Mouse (Mus musculus) cerebellum, postnatal 4 days (tissue): ENCODE results near the gene Hist1h3g.

Experiments
- DNase-seq, 2 experiments: peaks; one replicate each; pipeline ENCODE4 v3.0.0; 2022; ENCODE audit warnings: low spot score in 2 of 2, mixed read lengths in 1 of 2

The Hist1h3g gene

GRCm38 (mm10) chr13:23576906-23577639 lies 41.9 kb downstream of the Hist1h3g start:
- DNase-seq, result no peak

DNA sequence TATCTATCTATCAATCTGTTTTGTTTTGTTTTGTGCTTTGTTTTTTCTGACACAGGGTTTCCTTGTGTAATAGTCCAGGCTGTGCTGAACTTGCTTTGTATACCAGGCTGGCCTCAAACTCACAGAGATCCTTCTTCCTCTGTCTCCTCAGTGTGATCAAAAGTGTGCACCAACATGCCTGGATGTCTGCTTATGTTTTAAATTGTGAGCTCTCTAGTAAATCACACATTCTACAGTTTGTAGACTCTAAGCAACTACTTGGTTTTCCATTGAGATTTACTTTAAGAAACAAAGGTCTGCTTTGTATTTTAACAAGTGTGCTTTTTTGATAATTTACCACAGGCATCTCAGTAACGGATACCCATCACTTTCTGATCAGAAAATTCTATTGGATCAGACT lies 42.6 kb downstream of the Hist1h3g start:
- DNase-seq, result no peak

DNA sequence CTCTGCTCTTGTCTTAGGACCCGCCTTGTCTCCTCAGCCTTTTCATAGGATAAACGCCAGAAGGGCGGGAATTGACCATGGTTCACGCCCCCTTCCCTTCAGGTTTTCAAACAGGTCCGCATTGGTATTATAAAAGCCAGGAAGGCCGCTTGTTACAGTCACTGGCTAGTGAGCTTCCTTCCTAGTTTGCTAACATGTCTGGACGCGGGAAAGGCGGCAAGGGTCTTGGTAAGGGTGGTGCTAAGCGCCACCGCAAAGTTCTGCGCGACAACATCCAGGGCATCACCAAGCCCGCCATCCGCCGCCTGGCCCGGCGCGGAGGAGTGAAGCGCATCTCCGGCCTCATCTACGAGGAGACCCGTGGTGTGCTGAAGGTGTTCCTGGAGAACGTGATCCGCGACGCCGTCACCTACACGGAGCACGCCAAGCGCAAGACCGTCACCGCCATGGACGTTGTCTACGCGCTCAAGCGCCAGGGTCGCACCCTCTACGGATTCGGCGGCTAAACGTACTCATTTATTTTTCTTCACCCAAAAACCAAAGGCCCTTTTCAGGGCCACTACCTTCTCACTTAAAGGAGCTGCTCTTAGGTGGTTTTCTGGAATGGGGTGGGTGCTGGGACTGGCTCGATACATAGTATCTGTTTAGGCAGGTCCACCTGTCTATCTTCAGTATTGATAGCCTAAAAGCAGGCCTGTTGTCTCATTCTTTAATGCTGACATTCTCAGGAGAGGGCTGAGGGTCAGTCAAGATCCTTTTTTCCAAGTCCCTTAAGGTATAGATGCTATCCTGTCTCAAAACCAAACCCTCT lies 46.4 kb downstream of the Hist1h3g start, which contains the start of gene Hist1h4d:
Gene Hist1h4d, plus strand, starts transcription at position 191 of the 811 bp plus-strand sequence.
- DNase-seq, result peak; percentile 77 to 95

GRCm38 (mm10) chr13:23582219-23583056 lies 47.2 kb downstream of the Hist1h3g start:
- no peak for DNase-seq

- no peak for DNase-seq
Measured at GRCm38 (mm10) chr13:23583387-23584068, 48.3 kb downstream of the Hist1h3g start.

- no peak for DNase-seq
Measured at GRCm38 (mm10) chr13:23584331-23584730, 49.1 kb downstream of the Hist1h3g start.

- DNase-seq, result peak in 1 of 2 experiments; percentile 50
Measured at GRCm38 (mm10) chr13:23585029-23585441, 49.8 kb downstream of the Hist1h3g start.
